Mouse (Mus musculus) macrophage (primary cell): ENCODE results near the gene Slc4a1. TPM values are rescaled to one million over a fixed set of nuclear protein-coding genes. Genes with fewer than 3 reads are reported as not detected.

ENCODE experiments used
- H3K27ac ChIP-seq: fragments of 350-480 bp; formaldehyde crosslinking; 2 replicates; pipeline ENCODE4 v1.9.0; 2021
- H3K36me3 ChIP-seq: fragments of 350-480 bp; formaldehyde crosslinking; 2 replicates; pipeline ENCODE4 v1.9.0; 2021; ENCODE audit errors: inconsistent target
- H3K4me3 ChIP-seq: fragments of 350-480 bp; formaldehyde crosslinking; 2 replicates; pipeline ENCODE4 v1.9.0; 2021; ENCODE audit errors: inconsistent target
- H3K79me2 ChIP-seq: fragments of 350-480 bp; formaldehyde crosslinking; 2 replicates; pipeline ENCODE4 v1.9.0; 2021; ENCODE audit errors: inconsistent target
- WGBS: methylation state at CpG from one replicate; pipeline ENCODE4 v1.1.7; 2026; ENCODE audit warnings: inconsistent platforms; ENCODE audit not compliant: missing documents; 5-methylcytosine and 5-hydroxymethylcytosine counted together
- polyA plus RNA-seq: library from polyadenylated mRNA; stranded (reverse); fragments of 250-400 nt; gene quantifications from 3 replicates; pipeline ENCODE4 v1.2.4, GENCODE M21; 2018; ENCODE audit warnings: inconsistent platforms

Gene Slc4a1
- polyA plus RNA-seq, 1 experiment from 2014 or later: not detected

DNA sequence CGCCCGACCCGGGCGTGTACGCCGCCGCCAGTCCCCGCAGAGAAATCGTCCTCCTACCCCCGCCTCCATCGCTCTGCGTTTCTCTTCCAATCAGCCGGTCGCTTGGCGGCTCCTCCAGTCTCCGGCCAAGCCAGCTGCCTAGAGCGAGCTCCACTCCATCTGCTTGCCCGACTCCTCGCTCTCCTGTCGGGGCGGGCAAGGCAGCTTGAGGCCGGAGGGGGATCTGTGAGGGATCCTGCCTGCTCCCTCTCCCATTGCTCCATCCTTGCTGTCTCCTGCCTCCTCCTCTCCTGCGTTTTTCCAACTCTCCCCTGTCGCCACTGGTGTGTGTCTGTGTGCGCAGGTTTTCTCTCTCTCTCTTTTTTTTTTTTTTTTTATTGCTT, 46.6 kb downstream of the Slc4a1 start, which contains the start of gene Ubtf:
Gene Ubtf, minus strand, starts transcription at position 333 of the 383 bp plus-strand sequence.
- H3K36me3 ChIP-seq: peaks cover 9% of the 10 kb centered on the region; the same call in 1 of the 2 replicates
- WGBS: 0% methylated on average over 21 of the region's 25 CpGs

DNA sequence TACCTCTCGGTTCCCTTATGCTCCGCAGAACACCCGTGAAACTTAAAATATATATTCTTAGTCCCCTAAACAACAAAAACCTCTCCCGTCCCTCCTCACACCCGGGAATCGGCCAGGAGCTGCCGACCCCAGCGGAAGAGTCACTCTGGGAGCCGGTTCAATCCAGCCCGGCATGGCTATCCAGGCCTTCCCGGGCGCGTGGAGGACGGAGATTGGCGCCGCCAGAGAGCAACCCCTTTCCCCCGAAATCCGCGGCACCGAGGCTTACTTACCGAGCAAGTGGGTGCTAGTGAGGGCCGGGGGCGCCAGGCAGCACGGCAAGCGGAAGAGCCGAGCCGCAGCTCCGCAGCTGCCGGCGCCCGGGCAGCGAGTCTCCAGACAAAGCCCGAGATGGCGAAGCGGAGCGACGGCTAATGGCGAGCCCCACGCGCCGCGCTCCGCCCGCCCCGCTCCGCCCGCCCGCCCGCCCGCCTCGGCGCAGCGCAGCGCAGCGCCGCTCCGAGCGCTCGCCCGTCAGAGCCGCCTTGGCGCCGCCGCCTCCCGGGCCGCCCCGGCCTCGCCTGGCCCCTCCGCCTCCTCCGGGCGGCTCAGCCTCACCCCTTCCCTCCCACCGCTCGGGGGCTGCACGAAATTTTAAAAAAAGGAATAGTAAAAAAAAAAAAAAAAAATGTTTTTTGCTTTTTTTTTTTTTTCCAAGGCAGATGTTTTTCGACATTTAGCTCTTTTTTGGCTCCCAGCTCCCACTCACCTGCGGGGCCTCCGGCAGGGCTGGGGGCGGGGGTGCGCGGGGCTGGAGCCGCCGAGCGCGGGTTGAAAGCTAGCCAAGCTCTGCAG, 47.2 kb downstream of the Slc4a1 start:
- under 1% methylated on average over 61 of the region's 84 CpGs for WGBS
- Histone ChIP-seq H3K4me3 (peak overlapping the region; percentile 60), H3K36me3 (peaks cover 15% of the 10 kb centered on the region; the same call in 1 of the 2 replicates), H3K27ac (peak overlapping the region; percentile 75), H3K79me2 (peaks cover 19% of the 10 kb centered on the region)

More for the DNA sequence above, 46.6 kb downstream of the Slc4a1 start, which contains the start of gene Ubtf:
- H3K27ac ChIP-seq: peak within 1 kb of the TSS; percentile 75
- H3K4me3 ChIP-seq: peak within 1 kb of the TSS; percentile 60
- peaks cover 19% of the 10 kb centered on the region for H3K79me2 ChIP-seq

DNA sequence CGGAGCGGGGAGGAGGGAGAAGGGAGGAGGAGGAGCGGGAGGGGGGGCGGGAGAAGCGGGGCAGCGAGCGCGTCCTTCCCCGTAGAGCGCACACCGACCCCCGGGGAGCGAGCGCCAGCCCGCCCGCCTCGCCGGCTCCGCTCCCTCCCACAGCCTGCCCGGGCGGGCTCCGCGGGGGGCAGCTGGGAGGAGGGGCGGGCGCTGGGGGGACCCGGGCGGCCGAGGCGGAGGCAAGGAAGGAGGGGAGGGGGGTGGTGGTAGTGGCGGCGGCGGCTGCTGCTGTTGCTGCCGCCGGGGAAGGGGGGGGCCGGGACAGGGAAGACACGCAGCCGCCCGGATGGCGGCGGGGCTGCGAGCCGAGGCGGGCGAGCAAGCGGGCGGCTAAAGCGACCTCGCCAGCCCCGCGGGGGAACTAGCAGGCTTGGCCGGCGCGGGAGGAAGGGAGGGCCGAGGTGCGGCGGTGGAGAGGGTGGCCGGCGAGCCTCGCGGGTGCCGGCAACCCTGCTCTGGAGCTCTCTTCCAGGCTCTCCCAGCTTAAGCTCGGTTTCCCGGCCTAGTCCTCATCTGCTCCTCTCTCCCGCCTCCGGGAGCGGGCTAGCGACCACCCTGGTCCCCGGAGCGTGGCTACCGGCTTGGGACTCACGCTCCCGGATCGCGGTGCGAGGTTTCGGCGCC, 48.0 kb downstream of the Slc4a1 start:
- peaks cover 22% of the 10 kb centered on the region; the same call in 1 of the 2 replicates for H3K36me3 ChIP-seq
- peaks cover 19% of the 10 kb centered on the region for H3K79me2 ChIP-seq
- H3K4me3 ChIP-seq: peak overlapping the region; percentile 60
- WGBS: under 1% methylated on average over 43 of the region's 77 CpGs
- H3K27ac ChIP-seq: peak overlapping the region; percentile 75

DNA sequence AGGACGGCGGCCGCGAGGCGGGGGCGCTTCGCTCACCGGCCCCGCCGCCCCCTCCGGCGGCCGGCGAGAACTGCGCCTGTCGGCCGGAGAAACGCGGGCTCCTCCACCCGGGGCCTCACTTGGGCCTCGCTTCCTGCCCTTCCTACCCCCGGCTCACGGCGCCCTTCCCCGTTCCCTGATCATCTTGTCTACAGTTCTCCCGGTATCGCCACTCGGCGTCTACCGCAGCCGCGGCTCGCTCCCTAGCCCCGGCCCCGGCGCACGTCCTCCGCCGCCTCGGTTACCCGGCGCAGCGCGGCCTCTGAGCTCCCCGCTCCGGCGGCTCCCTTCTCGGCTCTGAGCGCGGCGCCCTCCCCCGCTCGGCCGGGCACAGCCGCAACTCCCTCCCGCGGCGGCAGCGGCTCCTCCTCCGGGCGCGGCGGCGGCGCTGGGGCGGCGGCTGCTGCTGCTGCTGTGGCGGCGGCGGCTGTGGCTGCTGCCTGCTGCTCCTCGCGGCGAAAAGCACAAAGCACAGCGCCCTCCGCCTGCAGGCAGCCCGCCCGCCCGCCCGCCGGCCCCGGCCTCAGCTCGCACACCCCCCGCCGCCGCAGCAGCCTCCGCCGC, 48.6 kb downstream of the Slc4a1 start:
- WGBS: under 1% methylated on average over 45 of the region's 87 CpGs
- H3K79me2 ChIP-seq: peaks cover 19% of the 10 kb centered on the region
- peak overlapping the region; percentile 8; the same call in 1 of the 2 replicates for H3K4me3 ChIP-seq
- H3K27ac ChIP-seq: no peak overlapping the region
- peaks cover 28% of the 10 kb centered on the region; the same call in 1 of the 2 replicates for H3K36me3 ChIP-seq

DNA sequence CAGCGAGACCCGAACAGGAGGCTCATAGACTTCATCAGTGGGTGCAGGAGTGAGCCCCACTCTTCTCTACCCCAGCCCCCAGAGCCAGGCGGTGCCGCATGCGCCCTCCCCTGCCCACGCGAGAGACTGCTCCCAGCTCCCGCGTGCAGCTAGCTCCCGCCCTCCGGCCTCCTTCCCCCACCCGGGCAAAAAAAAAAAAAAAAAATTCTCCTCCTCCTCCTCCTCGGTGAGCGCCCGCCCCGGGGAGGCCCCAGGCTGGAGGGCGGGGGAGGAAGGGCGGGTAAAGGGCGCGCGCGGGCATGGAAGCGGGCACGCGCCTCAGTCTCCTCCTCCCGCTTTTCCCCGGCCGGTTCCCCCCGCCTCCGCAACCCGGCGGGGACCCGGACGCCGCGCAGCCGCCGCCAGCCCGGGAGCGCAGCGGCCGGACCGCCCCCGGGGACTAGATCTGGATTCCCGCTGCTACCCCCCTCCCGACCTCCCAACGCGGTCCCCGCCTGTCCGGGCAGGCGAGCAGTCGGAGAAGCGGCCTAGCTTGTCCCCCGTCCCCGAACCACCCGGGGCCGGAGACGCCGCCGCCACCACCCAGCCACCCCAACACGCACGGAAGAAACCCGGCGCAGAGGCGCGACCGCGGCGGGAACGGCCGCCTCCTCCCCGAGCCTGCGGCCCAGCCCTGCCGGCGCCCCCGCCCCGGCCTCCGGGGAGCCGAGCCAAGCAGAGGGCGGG, 49.3 kb downstream of the Slc4a1 start:
- H3K4me3 ChIP-seq: peak overlapping the region; percentile 37
- peak overlapping the region; percentile 36 for H3K27ac ChIP-seq
- H3K79me2 ChIP-seq: peaks cover 19% of the 10 kb centered on the region
- peaks cover 28% of the 10 kb centered on the region; the same call in 1 of the 2 replicates for H3K36me3 ChIP-seq
- 1% methylated on average over 50 of the region's 80 CpGs for WGBS

DNA sequence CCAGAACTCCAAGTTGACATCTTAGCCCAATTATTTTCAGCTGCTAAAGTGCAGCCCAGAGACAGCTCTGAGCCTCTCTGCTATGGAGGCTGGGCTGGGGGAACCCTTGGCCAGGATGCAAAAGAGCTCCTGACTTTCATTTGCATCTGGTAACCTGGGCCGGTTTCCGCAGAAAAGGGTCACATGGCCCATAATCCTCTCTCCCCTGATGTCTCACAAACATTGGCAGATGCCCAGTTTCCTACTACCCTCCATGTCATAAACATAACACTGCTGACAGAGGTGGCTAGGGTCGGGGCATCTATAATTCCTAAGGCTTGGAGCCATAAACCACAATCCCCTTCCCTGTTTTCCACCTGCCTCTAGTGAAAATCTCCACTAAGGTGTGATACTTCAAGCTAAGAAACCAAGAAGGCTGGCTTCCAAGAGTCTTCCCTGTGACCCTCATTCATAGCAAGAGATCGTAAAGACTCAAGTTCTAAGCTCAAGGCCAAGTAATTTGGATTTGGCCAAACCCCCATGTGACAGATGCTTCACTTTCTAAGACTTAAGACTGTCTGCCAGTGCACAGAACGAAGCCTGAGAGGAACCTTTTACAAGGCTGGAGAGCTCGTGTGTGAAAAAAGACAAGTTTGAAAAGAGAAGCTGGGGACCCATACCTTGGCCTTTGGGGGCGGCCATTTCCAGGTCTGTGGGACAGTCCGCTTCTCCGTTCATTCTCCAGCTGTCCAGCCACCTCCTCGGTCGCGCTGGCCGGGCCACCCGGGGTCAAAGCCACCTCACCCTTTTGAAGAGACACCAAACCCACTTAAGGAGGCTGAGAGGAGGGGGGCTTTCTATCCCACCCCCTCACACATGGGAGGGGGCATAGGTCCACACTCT, 50.1 kb downstream of the Slc4a1 start:
- H3K79me2 ChIP-seq: peaks cover 19% of the 10 kb centered on the region
- 20% methylated on average over 14 of the region's 14 CpGs for WGBS
- peak overlapping the region; percentile 37 for H3K4me3 ChIP-seq
- H3K36me3 ChIP-seq: peaks cover 28% of the 10 kb centered on the region; the same call in 1 of the 2 replicates
- peak overlapping the region; percentile 36 for H3K27ac ChIP-seq

DNA sequence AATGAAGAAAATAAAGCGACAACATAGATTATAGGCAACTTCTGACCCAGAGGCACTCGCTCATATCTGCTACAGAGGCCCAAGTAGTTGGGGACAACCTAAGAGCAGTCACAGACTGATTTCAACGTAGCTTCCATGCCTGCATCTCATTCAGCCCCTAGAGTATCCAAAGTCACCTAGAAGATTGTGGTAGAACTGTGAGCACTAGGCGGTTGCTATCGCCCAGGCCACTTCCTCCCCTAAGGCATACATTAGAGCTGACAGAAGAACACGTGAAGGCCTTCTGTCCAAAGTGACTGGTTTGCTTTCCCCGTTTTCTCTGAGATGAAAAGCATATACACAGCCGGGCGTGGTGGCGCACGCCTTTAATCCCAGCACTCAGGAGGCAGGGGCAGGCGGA, 51.7 kb downstream of the Slc4a1 start:
- Histone ChIP-seq H3K27ac (no peak overlapping the region), H3K36me3 (peaks cover 28% of the 10 kb centered on the region; the same call in 1 of the 2 replicates), H3K79me2 (peaks cover 19% of the 10 kb centered on the region), H3K4me3 (no peak overlapping the region)
- 82% methylated on average over 12 of the region's 12 CpGs for WGBS

DNA sequence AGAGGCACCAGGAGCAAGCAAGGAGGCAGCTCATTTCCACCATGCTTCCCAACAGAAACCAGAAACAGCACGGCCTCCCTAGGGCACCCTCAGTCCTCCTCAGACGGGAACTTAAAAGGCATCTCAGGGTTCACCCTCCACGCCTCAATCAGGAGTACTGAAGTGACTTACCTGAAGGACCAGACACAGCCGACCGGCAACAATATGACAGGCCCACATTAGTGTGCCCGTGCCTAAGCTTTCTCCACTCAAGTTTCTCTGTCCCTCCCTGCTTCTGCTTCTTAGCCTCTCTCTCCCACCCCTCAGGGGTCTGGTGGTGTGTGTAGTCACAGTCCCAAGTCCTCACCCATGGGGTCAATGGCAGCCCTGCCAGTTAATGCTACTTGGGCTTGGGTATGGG, 53.4 kb downstream of the Slc4a1 start:
- peaks cover 34% of the 10 kb centered on the region for H3K36me3 ChIP-seq
- peaks cover 19% of the 10 kb centered on the region for H3K79me2 ChIP-seq
- WGBS: 93% methylated on average over 5 of the region's 6 CpGs
- H3K4me3 ChIP-seq: no peak overlapping the region
- H3K27ac ChIP-seq: no peak overlapping the region

DNA sequence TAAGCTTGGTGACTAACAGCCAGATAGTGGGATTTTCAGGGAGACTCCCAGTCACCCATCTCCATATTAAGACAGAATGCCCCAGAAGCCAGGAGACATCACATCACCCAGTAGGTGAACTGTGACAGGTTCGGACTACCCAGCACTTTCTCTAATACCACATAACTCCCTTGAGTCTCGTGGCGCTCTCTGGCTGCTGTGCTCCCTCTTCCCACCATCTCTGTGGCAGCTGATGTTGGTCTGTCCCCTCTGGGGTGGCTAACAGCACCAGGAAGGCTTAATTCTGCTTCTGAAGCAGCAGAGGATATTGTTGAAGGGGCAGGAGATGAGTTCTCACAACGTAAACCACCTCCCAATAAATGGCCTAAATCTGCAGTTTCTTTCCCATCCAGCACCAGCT, 54.0 kb downstream of the Slc4a1 start:
- 87% methylated on average over 4 of the region's 4 CpGs for WGBS
- Histone ChIP-seq H3K36me3 (peaks cover 40% of the 10 kb centered on the region), H3K4me3 (no peak overlapping the region), H3K79me2 (peaks cover 19% of the 10 kb centered on the region), H3K27ac (no peak overlapping the region)

DNA sequence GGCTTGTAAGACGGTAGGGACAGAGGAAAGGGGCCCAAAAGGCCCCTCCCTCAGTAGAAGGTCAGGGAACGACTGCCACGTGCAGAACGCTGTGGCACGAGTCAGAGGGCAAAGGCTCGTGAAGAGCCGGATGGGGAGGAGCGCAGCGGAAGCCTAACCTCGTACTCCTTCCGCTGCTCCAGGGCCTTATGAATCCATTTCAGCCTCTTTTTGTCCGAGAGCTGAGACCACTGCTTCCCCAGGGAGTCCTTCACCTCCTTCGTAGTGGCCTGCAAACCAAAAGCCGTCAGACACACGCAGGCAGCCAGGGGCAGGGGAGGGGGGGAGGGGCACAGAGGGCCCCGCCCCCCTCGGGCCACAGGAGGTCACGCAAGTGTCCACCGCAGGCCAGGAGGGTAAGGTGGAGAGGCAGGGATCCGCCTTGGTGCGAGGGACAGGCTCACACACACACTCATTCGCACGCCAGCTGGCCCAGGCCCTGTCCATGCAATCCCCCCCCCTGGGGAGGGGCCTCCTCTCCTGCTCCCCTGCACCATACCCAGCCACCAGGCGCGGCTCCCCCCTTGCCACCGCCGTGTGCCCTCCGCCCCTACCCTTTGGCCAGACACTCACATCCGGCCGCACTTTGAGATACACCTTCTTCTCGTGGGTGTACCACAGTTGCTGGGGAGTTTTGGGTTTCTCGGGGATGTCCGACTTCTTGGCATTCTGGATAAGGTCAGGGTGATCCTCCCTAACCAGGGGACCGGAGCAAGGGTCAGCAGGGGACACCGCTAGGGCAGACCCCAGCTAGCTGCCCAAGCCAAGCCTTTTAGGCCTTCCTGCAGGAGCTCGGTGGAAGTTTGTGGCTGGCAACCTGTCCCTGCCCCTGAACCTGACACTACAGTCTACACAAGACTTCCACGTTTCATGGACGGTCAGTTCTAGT, 55.0 kb downstream of the Slc4a1 start:
- WGBS: 85% methylated on average over 32 of the region's 38 CpGs
- H3K27ac ChIP-seq: no peak overlapping the region
- H3K79me2 ChIP-seq: peaks cover 14% of the 10 kb centered on the region
- H3K4me3 ChIP-seq: no peak overlapping the region
- peaks cover 49% of the 10 kb centered on the region for H3K36me3 ChIP-seq

DNA sequence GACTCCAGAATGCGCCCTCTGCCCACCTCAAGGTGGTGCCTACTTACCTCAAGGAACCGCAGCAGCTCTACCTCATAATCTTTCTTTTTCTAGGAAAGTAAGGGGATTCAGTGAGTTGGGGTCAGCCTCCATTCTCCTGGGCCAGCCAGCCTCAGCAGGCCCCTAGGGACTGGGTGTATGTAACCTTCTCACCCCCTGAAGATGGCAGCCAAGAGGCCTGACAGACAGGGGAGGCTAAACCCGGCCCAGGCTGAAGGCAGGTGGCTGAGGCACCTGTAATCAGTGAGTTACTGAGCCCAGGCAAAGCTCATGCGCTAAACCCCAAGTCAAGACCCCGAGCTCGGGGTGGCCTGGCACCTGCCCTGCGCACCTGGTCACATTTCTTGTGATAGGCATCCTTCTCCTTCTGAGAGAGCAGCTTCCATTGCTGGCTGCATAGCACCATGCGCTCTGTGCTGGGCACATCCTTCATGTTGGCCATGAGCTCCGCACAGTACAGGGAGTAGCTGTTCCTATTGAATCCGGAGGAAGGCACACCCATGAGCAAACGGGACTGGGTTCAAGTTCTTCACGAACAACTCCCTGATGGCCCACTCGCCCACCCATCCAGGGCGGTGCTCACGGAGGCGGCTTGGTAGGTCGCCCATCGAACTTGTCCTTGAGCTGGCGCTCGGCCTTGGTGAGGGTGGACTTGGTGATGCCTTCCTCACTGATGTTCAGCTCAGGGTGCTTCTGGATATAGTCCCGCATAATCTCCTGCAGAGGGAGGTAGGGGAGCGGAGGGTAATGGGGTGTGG, 56.0 kb downstream of the Slc4a1 start:
- Histone ChIP-seq H3K4me3 (peak overlapping the region; percentile 41), H3K36me3 (peaks cover 48% of the 10 kb centered on the region), H3K27ac (no peak overlapping the region), H3K79me2 (peaks cover 4% of the 10 kb centered on the region)
- WGBS: 80% methylated on average over 13 of the region's 22 CpGs

DNA sequence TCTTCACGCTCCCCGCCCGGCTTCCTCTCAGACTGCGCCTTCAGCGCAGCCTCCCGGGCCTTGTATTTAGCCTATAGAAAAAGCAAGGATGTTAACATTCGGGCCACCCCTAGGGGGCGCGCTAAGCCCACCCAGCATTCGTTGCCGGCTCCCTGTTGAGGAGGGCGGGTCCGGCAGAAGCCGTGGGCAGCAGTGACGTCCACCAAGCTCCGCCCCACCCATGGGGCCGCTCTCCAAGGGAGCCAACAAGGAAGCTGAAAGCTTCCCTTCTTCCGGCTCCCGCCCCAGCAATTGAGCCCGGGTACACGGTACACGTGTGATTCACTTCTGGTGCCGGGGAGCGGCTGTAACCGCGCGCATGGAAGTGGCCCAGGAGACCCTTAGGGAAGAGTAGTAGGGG, 57.0 kb downstream of the Slc4a1 start:
- H3K27ac ChIP-seq: peak overlapping the region; percentile 28
- H3K36me3 ChIP-seq: peaks cover 38% of the 10 kb centered on the region
- peak overlapping the region; percentile 41 for H3K4me3 ChIP-seq
- no peaks in the 10 kb centered on the region; the same call in 1 of the 2 replicates for H3K79me2 ChIP-seq
- WGBS: under 1% methylated on average over 27 of the region's 27 CpGs
